ENCODE assay signal across 21 mouse cellular contexts in the genomic region with DNA sequence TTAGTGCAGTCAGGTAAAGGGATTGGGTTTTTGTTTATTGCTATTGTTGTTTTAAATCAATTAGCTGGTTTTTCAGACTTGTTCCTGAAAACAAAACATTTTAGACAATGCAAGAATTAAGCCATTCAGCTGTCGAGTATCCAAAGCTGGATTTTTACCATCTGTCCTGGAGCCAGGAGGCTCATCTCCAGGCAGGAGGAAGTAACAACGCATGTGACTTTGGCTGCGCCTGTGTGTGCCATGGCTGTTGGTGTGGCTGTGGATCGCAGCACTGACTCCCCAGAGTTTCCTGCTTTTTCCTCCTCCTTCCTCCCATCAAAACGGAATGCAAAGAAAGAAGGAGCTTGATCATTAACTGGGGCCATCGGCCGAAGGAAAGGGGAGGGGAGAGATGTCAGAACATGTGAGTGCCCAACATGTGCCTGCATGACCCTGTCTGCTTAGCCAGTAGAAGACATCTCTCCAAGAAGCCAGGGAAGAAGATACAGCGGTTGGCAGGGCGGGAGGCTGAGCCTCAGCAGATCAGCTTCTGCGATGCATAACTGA.
DNase-seq lines count a peak whose midpoint lies in the region; ATAC-seq and TF ChIP-seq lines count a peak whose summit lies in the region.
"Had no signal": no experiment of that assay in that cellular context is flagged by ENCODE, and none has a peak within 500 bp of the region (broad histone marks: within the 10 kb centered on the region; RNA-seq: fewer than 3 reads in every experiment).

No protein-coding gene starts in this region.

- no peaks in the 10 kb centered on the region for H3K27me3 ChIP-seq in hindbrain, postnatal 0 days (ENCODE audit: insufficient read depth, low read length)
- H3K27me3 ChIP-seq in hindbrain, embryonic 16.5 days (replicated peaks; ENCODE audit: control insufficient read depth, insufficient read depth, low read length), result 0 out of 2 replicates have a peak, but pooled peaks cover 2% of the 10 kb centered on the region
- H3K27me3 ChIP-seq in E14TG2a.4 (ENCODE audit: insufficient read depth, low read length), result peaks cover 13% of the 10 kb centered on the region

- WGBS in hindbrain, postnatal 0 days, result 58% methylated on average over 10 of the region's 10 CpGs
- WGBS in hindbrain, embryonic 16.5 days, result 63% methylated on average over 9 of the region's 10 CpGs

- no peaks in the 10 kb centered on the region for H3K36me3 ChIP-seq in hindbrain, postnatal 0 days (ENCODE audit: insufficient read depth, low read length)
- H3K36me3 ChIP-seq in hindbrain, embryonic 16.5 days (ENCODE audit: control insufficient read depth, insufficient read depth, low read length), result no peaks in the 10 kb centered on the region
- H3K36me3 ChIP-seq in E14TG2a.4 (ENCODE audit: insufficient read depth, low read length), result no peaks in the 10 kb centered on the region
- H3K36me3 ChIP-seq: forebrain, embryonic 12.5 days; heart, embryonic 12.5 days; hindbrain, embryonic 15.5 days; lung, embryonic 15.5 days; midbrain, embryonic 13.5 days; neural tube, embryonic 15.5 days had no signal

- H3K4me3 ChIP-seq in hindbrain, postnatal 0 days (ENCODE audit: low read length), result no peak overlapping the region
- no peak overlapping the region for H3K4me3 ChIP-seq in hindbrain, embryonic 16.5 days (ENCODE audit: low read length)
- peak overlapping the region; percentile 52; the same call in 1 of the 2 replicates for H3K4me3 ChIP-seq in E14TG2a.4 (replicated peaks; ENCODE audit: low read length)
- H3K4me3 ChIP-seq: forebrain, embryonic 12.5 days; heart, embryonic 12.5 days; hindbrain, embryonic 15.5 days; layer of hippocampus, adult 2 months; left cerebral cortex, adult 2 months; lung, embryonic 15.5 days; midbrain, embryonic 13.5 days; myocyte; neural tube, embryonic 15.5 days had no signal

- H3K9me3 ChIP-seq in hindbrain, postnatal 0 days (ENCODE audit: low read length), result no peaks in the 10 kb centered on the region
- no peaks in the 10 kb centered on the region for H3K9me3 ChIP-seq in hindbrain, embryonic 16.5 days (ENCODE audit: control insufficient read depth, low read length)
- H3K9me3 ChIP-seq in E14TG2a.4 (ENCODE audit: low read length), result no peaks in the 10 kb centered on the region
- H3K9me3 ChIP-seq: forebrain, embryonic 12.5 days; heart, embryonic 12.5 days; hindbrain, embryonic 15.5 days; lung, embryonic 15.5 days; midbrain, embryonic 13.5 days; neural tube, embryonic 15.5 days had no signal

- no peak overlapping the region for H3K9ac ChIP-seq in hindbrain, postnatal 0 days (replicated peaks; ENCODE audit: low read length)
- no peak overlapping the region for H3K9ac ChIP-seq in hindbrain, embryonic 16.5 days (ENCODE audit: low read depth, low read length)
- H3K9ac ChIP-seq: forebrain, embryonic 12.5 days; heart, embryonic 12.5 days; hindbrain, embryonic 15.5 days; lung, embryonic 15.5 days; midbrain, embryonic 13.5 days; neural tube, embryonic 15.5 days had no signal

- H3K4me1 ChIP-seq in hindbrain, postnatal 0 days (ENCODE audit: insufficient read depth, low read length), result peaks cover 5% of the 10 kb centered on the region; the same call in 1 of the 2 replicates
- peaks cover 4% of the 10 kb centered on the region for H3K4me1 ChIP-seq in hindbrain, embryonic 16.5 days (ENCODE audit: control insufficient read depth, insufficient read depth, low read depth, low read length)
- peaks cover 30% of the 10 kb centered on the region for H3K4me1 ChIP-seq in E14TG2a.4 (replicated peaks; ENCODE audit: low read depth, low read length)

- TF ChIP-seq POLR2A in brain, embryonic 14.5 days (IDR thresholded peaks at IDR 0.05; ENCODE audit: borderline replicate concordance, extremely low read depth, insufficient read depth, insufficient read length, poor library complexity, severe bottlenecking), result no peak

- no peak overlapping the region for H3K4me2 ChIP-seq in hindbrain, postnatal 0 days (ENCODE audit: low read depth, low read length)
- H3K4me2 ChIP-seq in hindbrain, embryonic 16.5 days (ENCODE audit: low read length), result no peak overlapping the region
- H3K4me2 ChIP-seq: forebrain, embryonic 12.5 days; heart, embryonic 12.5 days; hindbrain, embryonic 15.5 days; liver, embryonic 11.5 days; lung, embryonic 15.5 days; midbrain, embryonic 13.5 days; neural tube, embryonic 15.5 days had no signal

- no peak for TF ChIP-seq CTCF in hindbrain, postnatal 0 days (IDR thresholded peaks at IDR 0.05; ENCODE audit: low read depth)
- no peak for TF ChIP-seq CTCF in E14TG2a.4 (conservative IDR thresholded peaks at IDR 0.05; ENCODE audit: low read length)
- no peak for TF ChIP-seq CTCF in brain, embryonic 14.5 days (IDR thresholded peaks at IDR 0.05; ENCODE audit: borderline replicate concordance, extremely low read depth, insufficient read depth, insufficient read length)

- ATAC-seq in hindbrain, postnatal 0 days, result no peak
- no peak for ATAC-seq in hindbrain, embryonic 16.5 days
- ATAC-seq: activated CD4-positive, CD25-positive, alpha-beta regulatory T cell, adult 4 months; Patski had no signal

- peak; percentile 22 for DNase-seq in hindbrain, postnatal 0 days (ENCODE audit: low spot score)
- DNase-seq in brain, embryonic 14.5 days (ENCODE audit: low read depth), result peak; percentile 26
- DNase-seq in cerebellum, postnatal 25 days, result peak; percentile 65 to 78
- DNase-seq in right cerebral cortex, adult 2 months (ENCODE audit: low spot score in 2 of 2), result no peak
- DNase-seq in ovary, postnatal 10 days (ENCODE audit: low spot score), result no peak
- DNase-seq: adrenal gland, postnatal 25 days; heart, postnatal 36 days had no signal

- no peak overlapping the region for H3K27ac ChIP-seq in hindbrain, postnatal 0 days
- no peak overlapping the region for H3K27ac ChIP-seq in hindbrain, embryonic 16.5 days (ENCODE audit: low read depth, low read length)
- H3K27ac ChIP-seq: forebrain, embryonic 12.5 days; hindbrain, embryonic 15.5 days; layer of hippocampus, adult 2 months; left cerebral cortex, adult 2 months; lung, embryonic 15.5 days; midbrain, embryonic 13.5 days; neural tube, embryonic 15.5 days had no signal

Comparison
In these comparisons a context has a peak if more than half of its experiments do, and no peak if none do; other contexts are left out.
1. DNase-seq: peak in hindbrain, postnatal 0 days (single experiment), brain, embryonic 14.5 days (single experiment) and cerebellum, postnatal 25 days (2 of 2); none in right cerebral cortex, adult 2 months (0 of 2) and ovary, postnatal 10 days (single experiment).